Mouse (Mus musculus) retina, adult 2 months (tissue): Measurements from ENCODE around the gene Tead3.
A peak's percentile ranks its signal among the peaks of the same experiment; 100 is the strongest.
"Not testable (repeated sequence)": the region's sequence is repeated elsewhere in the genome, so short reads cannot be mapped to it uniquely, and the experiment has no call there.

Source experiments
- DNase-seq: peaks from one replicate; pipeline ENCODE4 v3.0.0-alpha.2; 2012; ENCODE audit warnings: low read depth, low spot score

The Tead3 gene

DNA sequence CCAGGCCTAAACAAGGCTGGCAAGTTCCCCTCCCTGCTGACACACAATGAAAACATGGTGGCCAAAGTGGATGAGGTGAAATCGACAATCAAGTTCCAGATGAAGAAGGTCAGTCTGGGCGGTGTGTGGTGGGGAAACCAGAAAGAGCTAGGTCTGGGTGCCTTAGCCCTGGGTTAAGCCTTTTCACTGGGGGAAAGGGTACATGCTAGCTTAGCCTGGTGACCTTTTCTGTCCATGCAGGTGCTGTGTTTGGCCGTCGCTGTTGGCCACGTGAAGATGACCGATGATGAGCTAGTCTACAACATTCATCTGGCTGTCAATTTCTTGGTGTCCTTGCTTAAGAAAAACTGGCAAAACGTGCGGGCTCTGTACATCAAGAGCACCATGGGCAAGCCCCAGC is 20.0 kb downstream of the Tead3 start:
- DNase-seq: not testable (repeated sequence)

DNA sequence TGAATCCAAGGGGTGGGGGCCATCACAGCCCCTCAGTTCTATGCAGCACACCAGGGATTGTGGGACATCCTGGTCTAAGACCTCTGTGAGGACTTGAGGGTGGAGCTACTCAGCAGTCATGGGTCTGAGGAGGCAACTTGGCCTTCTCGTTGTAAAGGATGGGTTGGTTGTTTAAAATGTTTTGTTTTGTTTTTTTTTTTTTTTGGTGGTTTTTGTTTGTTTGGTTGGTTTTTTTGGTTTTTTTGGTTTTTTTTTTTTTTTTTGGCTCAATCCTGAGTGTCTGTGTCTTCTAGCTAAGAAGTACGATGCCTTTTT is 20.4 kb downstream of the Tead3 start:
- DNase-seq: no peak

DNA sequence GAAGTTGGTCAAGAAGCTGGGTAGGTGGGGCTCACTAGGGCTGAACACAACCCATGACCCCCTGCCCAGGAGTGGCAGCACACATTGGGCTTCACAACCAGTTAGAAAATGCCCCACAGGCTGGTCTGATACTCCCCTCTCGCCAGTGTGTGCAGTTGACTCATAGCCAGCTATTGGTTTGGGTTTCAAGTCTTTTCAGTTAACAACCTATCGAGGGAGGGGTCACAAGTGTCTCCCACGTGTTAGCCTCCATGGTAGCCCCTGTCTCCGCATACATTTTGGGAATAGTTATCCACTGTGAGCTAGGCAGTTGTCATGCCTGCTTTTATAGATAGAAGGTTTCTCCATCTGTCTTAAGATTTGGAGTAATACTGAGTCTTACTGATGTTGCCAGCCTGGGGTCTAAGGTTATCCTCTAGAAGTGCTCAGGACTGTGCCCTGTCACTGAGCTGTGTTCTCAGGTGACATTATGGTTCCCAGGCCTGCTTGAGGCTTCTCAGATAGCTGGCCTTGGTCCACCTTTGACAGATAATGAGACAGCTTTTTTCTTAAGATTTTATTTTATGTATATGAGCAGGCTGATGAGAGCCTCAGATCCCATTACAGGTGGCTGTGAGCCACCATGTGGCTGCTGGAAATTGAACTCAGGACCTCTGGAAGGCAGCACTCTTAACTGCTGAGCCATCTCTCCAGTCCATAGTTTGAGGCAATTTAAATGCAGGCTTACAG is 20.9 kb downstream of the Tead3 start:
- DNase-seq: no peak

DNA sequence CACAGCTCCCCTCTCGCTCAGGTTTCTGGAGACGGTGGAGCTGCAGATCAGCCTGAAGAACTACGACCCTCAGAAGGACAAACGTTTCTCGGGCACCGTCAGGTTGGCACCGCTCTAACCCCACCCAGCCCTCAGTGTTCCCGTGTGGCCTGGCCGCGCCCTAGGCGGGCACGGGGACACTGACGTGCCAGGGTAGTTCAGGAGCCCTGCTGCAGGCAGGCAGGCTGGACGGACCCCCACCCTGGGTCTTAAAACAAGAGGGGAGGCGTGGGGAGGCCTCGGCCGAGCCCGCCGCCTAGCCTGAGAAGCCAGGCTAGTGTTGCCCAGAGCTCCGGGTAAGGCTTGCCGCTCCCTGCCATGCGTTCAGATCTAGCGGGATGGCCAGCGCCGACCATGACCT is 21.7 kb downstream of the Tead3 start:
- no peak for DNase-seq

DNA sequence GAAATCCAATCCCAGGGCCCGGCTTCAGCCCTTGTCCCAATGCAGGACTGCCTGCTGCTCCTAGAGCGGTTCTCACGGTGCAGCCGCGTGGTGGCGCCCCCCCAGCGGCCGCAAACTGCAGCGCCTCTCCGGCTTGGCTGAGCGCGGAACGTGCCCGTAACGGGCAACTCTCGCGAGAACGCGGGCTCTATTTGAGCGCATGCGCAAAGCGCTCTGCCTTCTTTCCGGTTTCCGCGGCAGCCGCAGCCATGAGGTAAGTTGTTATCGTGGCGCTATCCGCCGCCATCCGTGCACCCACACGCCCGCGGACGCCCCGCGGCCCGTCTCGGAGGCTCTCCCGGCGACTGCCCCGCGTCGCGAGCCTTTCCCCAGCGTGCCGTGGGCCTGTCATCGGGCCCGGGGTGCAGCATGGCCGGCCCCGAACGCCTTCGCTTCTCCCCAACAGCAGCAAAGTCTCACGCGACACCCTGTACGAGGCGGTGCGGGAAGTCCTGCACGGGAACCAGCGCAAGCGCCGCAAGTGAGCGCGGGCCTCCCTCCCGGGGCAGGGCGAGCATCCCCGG is 22.2 kb downstream of the Tead3 start, which contains the start of gene Rpl10a:
TSS of gene Rpl10a (plus strand) at position 106 of the 563 bp plus-strand sequence.
- DNase-seq: peak; percentile 89

DNA sequence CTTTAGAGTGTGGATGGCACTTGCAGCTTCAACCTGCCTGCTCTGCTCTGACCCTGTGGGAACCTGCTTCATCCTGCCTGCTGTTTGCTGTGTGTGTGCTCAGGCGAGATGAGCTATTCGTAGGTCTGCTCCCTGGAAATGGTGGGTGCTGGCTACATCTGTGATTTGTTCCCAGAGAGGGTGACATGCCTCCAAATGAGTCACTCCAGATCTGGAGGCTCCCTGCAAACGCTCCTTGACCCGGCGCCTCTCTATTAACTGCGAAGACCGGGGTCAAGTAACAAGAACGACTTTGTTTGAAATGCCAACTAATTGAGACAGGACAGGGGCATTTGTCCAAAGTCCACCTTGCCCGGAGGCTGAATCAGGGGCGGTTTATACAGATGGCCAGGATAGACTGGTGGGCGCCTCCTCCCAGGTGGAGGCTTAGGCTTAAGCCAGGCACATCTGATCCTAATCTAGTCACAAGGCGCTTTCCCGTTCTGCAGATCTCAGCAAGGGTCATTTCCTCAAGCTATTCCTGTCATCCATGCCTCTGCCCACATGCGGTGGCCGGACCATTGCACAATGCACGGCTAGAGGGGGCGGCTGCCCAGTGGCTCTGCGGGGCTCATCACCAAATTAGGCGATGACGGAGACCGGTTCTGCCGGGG is 22.8 kb downstream of the Tead3 start:
- DNase-seq: peak; percentile 82

DNA sequence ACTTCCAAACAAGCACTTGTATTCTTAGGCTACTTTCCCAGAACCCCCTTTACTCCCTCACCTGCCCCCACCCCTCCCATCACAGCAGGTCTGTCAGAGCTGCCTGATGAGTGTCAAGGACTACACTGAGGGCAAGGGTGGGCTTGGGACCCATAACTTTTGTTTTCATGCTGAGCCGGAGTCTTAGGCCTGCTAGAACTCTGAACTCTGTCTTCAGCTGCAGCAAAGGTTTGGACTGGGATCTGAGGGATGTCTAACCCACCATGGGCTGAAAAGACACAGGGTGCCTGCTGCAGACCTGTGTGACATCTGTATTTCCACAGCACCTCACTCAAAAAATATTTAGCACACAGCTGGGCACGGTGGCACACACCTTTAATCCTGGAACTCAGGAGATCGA is 23.7 kb downstream of the Tead3 start:
- DNase-seq: no peak

DNA sequence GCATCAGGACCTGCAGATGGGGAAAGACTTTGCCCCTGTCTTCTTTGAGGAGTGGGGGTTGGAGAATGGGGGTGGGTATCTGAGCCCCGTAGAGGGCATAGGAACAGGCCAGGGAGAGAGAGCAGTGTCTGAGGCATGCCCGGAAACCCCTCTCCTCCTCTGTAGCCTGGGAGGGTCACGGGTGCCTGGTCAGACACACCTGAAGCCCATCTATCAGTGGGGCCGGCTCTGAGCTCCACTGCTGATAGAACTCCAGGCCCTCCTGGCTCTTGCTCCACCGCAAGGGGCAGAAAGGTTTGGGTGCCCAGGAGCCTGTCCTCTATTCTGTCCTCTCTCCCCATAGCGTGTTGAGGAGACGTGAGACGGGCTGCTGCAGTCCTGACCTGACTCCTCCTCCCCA is 24.9 kb downstream of the Tead3 start:
- no peak for DNase-seq

DNA sequence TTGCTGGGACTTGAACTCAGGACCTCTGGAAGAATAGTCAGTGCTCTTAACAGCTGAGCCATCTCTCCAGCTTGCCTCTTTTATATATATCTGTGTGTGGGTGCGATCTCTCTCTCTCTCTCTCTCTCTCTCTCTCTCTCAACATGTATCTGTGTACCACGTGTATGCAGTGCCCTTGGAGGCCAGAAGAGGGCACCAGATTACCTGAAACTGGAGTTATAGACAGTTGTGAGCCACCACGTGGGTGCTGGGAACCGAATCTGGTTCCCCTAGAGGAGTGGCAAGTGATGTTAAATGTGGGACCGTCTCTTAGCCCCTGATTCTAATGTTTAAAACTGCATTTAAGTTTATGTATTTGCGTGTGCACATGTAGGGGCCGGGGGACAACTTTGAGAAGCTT is 26.2 kb downstream of the Tead3 start:
- DNase-seq: not testable (repeated sequence)

DNA sequence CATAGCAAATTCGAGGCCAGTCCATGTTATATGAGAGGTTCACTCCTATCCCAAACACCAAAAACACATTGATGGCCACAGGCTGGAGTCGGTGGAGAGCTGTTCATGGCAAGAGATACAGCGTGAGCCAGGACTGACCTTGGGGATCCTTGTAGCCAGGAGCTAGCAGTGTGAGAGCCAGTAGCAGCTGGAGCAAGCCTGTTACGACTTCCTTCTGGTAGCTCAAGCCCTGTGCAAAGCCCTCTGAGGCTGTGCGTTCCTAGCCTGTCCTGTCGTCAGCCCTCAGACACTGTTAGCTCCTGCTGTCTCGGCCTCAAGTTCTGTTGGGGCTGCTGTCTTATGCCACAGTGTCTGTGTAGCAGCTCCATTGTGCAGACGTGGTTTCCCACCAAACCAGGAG is 26.8 kb downstream of the Tead3 start:
- DNase-seq: no peak

DNA sequence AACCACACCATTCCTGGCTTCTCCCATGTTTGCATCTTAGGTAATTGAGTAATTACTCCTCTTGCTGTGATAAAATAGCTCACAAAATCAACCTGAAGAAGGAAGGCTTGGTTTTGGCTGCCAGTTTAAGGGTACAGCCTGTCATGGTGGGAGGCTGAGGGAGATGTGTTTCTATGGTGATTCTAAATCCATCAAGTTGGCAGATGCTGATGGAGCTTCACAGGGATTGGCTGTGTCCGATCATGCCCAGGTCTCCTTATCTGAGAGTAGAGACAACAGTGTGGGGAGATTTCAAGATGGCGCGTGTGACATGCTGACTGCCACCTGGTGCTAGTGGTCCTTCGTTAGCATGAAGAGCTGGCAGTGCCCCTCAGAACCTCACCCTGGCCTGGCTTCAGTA is 28.9 kb downstream of the Tead3 start:
- no peak for DNase-seq

DNA sequence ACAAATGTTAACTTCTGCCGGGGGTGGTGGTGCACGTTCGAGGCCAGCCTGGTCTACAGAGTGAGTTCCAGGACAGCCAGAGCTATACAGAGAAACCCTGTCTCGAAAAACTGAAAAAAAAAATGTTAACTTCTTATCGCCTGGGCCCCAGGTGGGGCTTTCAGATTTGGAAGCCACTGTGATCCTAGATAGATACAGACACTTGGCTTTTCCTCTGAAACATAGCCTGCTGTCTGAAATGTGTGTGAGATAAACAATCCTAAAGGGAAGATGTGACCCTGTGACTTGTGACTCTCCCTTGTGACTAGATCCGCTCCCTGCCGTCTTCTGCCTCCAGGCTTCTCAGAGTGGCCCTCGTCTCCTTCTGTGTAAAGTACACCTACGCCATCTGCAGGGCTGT is 32.9 kb downstream of the Tead3 start:
- DNase-seq: no peak

DNA sequence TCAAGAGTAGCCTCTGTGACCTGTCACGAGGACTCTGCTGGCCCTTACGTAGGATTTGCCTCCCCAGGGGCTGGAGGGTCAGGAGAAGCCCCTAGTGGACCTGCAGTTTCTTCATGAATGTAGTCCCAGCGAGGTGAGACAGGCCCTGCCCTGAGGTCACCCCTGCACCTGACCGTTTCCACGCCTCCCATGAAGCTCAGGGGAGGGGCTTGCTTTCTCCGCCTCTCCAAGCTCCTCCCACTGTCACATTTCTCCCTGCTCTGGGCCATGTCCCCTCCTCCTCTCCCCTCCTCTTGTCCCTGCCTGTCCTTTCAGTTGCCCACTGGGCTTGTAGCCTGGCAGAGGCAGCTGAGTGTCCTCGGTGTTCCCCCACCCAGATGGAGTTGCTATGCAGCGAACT is 33.5 kb downstream of the Tead3 start:
- no peak for DNase-seq

DNA sequence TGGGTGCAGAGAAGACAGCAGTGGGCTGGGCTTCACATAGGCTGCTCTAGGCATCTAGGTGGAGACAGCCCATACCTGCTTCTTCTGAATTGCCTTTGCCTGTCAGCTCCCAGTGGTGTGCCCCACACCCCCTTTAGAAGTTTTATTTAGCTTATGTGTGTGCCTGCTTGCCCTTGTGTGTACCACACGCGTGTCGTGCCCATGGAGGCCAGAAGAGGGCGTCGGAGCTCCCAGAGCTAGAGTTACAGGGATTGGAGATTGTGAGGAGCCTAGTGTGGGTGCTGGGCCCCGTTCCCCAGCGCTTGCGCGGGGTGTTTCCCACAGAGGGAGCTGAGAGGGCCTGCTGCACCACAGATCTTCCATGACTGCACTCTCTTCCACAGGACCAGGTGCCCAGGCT is 34.1 kb downstream of the Tead3 start:
- DNase-seq: no peak

DNA sequence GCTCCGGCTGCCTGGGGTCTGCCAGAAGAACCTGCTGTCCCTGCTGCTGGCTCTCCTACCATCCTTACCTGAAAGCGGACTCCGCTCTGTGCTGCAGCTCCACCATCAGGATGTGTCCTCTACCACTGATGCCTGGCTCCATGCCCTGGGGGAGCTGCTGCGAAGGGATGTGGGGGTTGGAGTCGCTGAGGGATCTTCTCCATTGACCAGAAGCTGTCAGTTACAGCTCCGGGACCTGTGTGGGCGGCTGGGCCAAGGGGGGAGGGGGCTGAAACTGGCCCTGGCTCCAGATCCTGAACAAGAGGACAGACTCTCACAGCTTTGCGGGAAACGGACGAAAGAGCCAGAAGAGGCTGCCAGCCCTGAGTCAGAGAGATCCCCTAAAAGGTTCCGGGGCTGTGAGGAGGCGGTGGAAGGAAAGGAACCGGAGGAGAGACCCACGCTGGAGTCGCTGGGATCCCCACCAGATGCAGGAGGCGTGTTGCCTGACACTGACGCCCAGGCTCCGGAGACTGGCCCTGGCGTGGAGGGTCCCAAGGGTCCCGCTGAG is 34.9 kb downstream of the Tead3 start:
- DNase-seq: no peak

DNA sequence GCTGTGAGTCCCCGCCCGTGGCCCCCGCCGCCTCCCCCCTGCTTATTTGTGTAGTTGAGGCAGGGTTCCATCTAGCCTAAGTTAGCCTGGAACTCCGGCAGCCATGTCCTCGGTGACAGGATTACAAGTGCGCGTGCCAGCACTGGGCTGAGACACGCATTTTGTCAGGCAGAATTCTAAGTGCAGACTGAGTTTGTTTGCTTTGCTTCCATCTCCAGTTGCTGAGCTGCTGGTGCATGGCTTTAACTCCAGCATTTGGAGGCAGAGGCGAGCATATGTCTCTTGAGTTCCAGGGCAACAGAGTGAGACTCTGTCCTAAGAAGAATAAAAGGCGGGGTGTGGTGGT is 36.8 kb downstream of the Tead3 start:
- DNase-seq: no peak

DNA sequence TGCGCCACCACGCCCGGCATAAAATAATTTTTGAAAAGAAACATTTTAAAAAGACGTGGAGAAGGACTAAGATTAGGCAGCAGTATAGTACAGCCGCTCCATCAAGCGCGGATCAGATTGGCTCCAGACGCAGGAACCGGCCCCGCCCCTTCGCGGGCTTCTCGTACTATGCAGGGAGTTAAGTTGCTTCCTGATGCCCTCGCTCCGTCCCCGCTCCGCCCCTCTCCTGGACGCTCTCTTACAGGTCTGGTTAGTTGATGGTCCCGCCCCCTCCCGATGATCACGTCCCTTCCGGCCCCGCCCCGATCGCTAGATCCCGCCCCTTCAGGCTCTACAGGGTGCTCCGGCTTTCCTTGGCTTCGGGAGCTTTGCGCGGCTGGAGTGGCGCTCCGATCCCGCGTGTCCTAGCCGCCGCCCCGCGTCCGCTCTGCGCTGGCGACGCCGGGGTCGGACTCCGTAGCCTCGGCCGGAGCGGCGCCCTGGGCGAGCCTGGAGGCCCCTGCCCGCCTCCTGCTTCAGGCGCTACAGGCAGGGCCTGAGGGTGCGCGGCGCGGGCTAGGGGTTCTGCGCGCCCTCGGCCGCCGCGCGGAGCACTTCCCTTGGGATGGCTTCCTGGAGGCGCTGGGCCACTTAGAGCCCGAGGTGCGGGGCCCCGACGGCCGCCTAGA is 37.3 kb downstream of the Tead3 start, which contains the start of gene Fance:
TSS of gene Fance (plus strand) at position 308 of the 668 bp plus-strand sequence.
- peak; percentile 98 for DNase-seq

DNA sequence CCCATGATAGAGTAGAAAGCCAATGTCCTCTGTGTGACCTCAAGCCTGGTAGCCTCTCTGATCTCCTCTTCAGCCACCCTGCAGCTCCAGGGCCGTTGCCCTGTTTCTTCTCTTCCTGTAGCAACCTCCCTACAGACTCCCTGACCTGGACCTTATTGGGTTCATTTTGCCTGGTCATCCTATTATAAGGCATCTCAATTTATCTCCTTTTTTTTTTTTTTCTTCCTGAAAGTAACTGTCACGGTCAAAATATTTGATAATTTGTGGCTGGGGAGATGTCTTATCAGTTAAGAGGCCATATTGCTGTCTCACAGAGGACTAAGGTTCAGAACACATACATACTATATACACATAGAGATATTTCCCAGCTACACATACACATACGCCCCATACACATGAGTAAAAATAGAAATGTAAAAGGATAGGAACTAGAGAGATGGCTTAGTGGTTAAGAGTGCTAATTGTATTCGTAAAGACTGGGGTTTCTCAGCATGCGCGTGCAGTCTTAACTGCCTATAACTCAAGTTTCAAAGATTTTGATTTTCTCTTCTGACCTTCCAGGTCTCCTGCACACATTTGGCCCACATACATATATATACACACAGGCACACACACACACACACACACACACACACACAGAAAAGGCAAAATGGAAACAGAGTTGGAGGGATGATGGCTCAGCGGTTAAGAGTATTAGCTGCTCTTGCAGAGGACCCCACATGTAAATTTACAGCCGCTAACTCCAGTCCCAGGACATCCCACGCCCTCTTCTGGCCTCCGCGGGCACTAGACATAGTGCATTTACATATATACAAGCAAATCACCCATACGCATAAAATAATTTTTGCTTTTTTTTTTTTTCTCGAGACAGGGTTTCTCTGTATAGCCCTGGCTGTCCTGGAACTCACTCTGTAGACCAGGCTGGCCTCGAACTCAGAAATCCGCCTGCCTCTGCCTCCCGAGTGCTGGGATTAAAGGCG is 38.1 kb downstream of the Tead3 start:
- no peak for DNase-seq

DNA sequence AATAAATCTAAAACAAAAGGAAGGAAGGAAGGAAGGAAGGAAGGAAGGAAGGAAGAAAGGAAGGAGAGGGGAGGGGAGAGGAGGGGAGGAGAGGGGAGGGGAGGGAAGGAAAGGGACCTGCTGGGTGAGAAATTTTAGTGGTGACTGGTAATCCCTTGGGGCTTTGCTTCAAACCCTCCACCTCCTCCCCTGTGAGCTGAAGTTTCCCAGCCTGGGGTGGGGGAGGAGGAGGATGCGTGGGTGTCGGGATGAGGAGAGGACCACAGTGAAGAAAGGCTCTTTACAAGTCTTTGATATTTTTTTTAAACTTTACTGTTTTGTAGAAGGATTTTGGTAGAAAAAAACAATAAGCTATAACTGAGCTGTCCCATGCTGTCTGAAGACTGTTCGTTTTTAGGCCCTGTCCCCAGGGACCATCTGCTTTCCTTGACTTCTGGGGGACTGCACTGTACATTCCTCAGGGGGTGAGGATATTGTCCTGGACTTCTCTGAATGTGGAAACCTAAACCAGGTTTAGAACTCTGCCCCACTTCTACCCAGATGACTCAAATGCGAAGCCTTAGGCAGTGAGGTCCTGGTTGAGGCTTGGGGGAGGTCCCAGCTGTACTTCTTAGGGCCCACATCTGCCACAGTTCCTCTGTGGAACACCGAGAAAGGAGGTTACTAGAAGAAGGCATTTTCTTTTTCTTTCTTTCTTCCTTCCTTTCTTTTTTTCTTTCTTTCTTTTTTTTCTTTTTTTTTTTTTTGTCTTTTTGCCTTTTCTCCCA is 39.1 kb downstream of the Tead3 start:
- DNase-seq: no peak

DNA sequence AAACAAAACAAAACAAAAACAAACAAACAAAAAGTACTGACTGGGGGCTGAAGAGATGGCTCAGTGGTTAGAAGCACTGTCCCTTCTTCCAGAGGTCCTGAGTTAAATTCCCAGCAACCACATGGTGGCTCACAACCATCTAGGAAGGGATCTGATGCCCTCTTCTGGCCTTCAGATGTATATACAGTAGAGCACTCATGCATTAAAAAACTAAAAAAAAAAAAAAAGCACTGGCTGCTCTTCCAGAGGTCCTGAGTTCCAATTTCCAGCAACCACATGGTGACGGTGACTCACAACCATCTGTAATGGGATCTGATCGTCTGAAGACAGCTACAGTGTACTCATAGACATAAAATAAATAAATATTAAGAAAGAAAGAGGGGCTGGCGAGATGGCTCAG is 39.8 kb downstream of the Tead3 start:
- DNase-seq: no peak
